Mouse (Mus musculus) fibroblast of lung, adult 2 months (primary cell): ENCODE measurements around the gene Tmem104.

Source experiments
- DNase-seq: peaks from one replicate; pipeline ENCODE4 v3.0.0-alpha.2; 2011; ENCODE audit warnings: low read depth

Gene Tmem104

GRCm38 (mm10) chr11:115282723-115283485 is 95.6 kb downstream of the Tmem104 start:
- DNase-seq: no peak

DNA sequence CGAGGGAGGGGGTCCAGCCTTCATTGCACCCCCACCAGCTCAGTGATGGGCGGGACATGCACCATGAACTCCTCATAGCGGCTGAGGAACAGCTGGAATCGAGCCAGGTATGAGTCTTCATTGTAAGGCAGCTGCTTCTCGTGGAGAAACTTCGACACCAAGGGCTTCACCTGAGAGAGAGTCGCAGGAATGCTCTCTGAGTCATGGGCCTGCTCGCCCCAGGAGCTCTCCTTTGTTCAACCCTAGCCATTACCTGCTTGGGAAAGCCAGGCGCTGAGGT is 96.1 kb downstream of the Tmem104 start:
- DNase-seq: no peak

DNA sequence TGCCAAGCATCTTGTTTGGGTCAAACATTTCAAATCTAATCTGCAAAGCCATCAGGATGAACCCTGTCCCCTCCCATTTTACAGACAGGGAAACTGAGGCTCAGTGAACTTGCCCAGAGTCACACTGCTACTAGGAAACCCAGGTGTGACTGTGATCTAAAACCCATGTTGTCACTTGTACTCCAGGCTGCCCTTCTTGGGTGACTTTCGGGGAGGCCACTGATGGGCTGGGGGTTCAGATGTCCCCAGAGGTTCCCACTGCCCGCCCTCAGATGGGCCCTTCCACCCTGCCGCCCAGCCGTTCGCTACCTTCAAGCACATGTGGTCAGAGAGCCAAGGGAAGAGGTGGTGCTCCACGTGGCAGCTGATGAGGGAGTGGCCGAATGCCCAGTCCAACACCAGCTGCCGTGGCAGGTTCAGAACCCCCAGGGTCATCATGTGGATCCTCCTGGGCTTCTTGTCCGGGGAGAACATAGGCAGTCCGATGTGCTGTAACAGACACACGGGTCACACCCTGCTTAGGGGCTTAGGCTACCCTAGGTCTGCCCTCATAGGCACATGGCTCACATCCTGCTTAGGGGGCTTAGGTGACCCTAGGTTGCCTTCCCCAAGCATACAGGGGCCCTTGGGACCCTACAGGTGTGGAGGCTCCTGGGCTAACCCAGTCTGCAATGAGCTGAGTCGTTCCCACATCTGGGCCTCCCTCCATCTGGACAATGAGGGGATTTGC is 96.8 kb downstream of the Tmem104 start:
- no peak for DNase-seq

- no peak for DNase-seq
Measured at GRCm38 (mm10) chr11:115285282-115285681, 98.0 kb downstream of the Tmem104 start.

GRCm38 (mm10) chr11:115286201-115286993 is 99.1 kb downstream of the Tmem104 start:
- DNase-seq: no peak

DNA sequence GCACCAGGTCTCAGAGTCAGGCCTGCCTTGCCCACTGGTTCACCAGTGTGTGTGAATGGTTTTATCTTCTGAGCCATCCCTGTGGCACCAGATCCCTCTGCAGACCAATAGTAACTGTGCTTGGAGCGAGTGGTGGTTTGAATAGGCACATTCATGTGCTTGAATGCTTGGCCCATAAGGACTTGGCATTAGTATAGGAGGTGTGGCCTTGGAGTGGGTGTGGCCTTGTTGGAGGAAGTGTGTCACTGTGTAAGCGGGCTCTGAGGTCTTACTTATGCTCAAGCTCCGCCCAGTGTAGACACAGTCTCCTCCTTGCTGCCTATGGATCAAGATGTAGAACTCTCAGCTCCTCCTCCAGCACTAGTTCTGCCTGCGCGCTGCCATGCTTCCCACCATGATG is 100.1 kb downstream of the Tmem104 start:
- no peak for DNase-seq

DNA sequence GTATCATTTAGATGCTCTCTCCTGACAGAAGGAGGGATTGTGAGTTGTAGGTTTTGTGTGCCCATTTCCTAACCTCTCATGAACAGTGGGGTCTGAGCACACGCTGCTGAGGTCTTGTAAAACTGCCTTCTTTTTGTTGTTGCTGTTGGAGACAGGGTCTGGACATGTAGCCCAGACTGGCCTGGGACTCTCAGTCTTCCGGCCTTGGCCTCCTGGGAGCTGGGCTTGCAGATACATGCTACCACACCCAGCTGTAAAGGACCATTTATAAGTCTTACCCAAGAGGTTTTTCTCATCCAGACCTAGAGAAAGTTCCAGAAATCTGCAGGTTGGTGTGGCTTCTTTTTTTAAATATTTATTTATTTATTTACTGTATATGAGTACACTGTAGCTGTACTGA is 101.0 kb downstream of the Tmem104 start:
- no peak for DNase-seq

DNA sequence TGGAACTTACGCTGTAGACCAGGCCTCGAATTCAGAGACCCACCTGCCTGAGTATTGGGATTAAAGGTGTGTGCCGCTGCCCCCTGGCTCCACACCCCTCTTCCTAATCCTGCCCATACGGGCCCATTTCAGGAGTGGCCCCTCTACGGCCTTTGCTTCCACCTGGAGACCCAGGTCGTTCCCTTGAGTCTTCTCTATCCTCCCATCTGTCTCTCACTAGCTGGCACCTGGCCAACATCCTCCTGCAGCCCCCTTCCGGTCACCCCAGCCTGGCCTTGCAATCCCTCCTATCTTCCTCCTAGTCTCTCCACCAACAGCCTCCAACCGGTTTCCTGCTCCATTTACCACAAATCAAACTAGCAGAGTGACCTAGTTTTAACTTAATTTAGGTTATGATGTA is 102.6 kb downstream of the Tmem104 start:
- no peak for DNase-seq

- no peak for DNase-seq
Measured at GRCm38 (mm10) chr11:115290314-115290713, 103.0 kb downstream of the Tmem104 start.

- DNase-seq: peak; percentile 92
Measured at GRCm38 (mm10) chr11:115290919-115291318, 103.6 kb downstream of the Tmem104 start.

DNA sequence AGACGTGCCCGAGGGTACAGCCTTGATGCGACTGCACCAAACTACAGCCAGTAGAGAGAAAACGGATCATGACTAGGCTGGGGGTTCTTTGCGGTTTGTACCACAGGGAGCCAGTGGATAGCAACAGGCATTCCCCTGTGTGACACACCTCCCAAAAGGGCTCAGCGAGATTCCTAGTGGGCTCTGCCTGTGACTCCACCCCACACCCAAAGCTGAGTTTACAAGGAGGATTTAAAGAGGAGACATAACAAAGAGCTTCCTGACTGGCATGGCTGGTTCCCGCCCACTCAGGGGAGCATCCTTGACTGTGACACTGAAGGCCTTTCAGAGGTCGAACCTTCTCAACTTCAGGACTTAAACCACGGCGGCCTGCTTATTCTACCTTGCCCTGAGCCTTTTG is 104.2 kb downstream of the Tmem104 start:
- DNase-seq: no peak

GRCm38 (mm10) chr11:115292631-115293375 is 105.5 kb downstream of the Tmem104 start:
- no peak for DNase-seq

DNA sequence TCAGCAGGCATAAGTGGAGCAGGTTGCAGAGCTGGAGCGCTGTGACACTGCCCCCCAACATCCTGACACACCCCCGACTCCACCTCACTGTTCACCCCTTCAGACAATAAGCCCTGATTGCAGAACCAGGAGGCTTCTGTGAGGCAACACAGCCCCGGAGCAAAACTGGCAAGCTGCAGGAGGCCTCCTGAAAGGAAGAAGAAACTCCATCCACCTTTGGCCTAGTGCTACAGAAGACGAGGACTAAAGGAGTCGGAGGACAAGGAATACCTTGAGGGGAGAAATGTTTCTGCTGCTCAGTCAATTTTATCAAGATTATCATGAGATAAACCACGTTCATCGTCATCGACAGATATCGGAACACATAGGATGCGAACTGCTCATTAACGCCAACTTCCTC is 108.7 kb downstream of the Tmem104 start:
- DNase-seq: no peak
